Mouse (Mus musculus): ENCODE data around the gene F8.

The F8 gene

GRCm38 (mm10) chrX:75138182-75138581, 244.2 kb downstream of the F8 start:
- DNase-seq (ENCODE audit: low spot score) = no peak

GRCm38 (mm10) chrX:75137729-75138128, 244.7 kb downstream of the F8 start:
- DNase-seq (ENCODE audit: low spot score) = no peak

GRCm38 (mm10) chrX:75136938-75137337, 245.5 kb downstream of the F8 start:
- DNase-seq (ENCODE audit: low spot score) = no peak

GRCm38 (mm10) chrX:75130467-75131160, 251.8 kb downstream of the F8 start, which contains the start of gene Mpp1:
Mpp1 (minus strand) TSS chrX:75131016.
- DNase-seq (ENCODE audit: low spot score) = peak; percentile 70

- DNase-seq (ENCODE audit: low spot score) = no peak
Measured at GRCm38 (mm10) chrX:75129474-75129873, 252.9 kb downstream of the F8 start.

GRCm38 (mm10) chrX:75128333-75128980, 254.0 kb downstream of the F8 start:
- DNase-seq (ENCODE audit: low spot score) = no peak

- DNase-seq (ENCODE audit: low spot score) = no peak
Measured at GRCm38 (mm10) chrX:75126893-75127292, 255.5 kb downstream of the F8 start.

GRCm38 (mm10) chrX:75125606-75126005, 256.8 kb downstream of the F8 start:
- DNase-seq (ENCODE audit: low spot score) = no peak
